Mouse (Mus musculus): ENCODE measurements around the gene 3110018I06Rik.

Gene 3110018I06Rik

GRCm38 (mm10) chr12:107532871-107533270 lies 44.4 kb downstream of the 3110018I06Rik start:
- no peaks in the 10 kb centered on the region for H3K27me3 ChIP-seq (ENCODE audit: control insufficient read depth, insufficient read depth, low read length, poor library complexity, severe bottlenecking)
- DNase-seq (ENCODE audit: low read depth, low spot score), result no peak
- no peaks in the 10 kb centered on the region for H3K36me3 ChIP-seq (ENCODE audit: control insufficient read depth, insufficient read depth, low read length, poor library complexity, severe bottlenecking)

Data from splenic B cell, adult 2 months (primary cell).